Mouse (Mus musculus) liver, embryonic 13.5 days (tissue): Measurements from ENCODE around the gene Stx17. TPM values are rescaled to one million over a fixed set of nuclear protein-coding genes. Genes with fewer than 3 reads are reported as not detected.

Source experiments
- ATAC-seq: fragments of 200-750 bp; cut with Nextera tagmentation; 2 replicates; pipeline ENCODE4 v1.8.0; 2017; ENCODE audit warnings: low read depth, mild to moderate bottlenecking, moderate number of reproducible peaks, moderate library complexity
- DNase-seq: peaks from one replicate; pipeline ENCODE4 v3.0.0; 2022
- H3K27ac ChIP-seq: fragments of 300-500 bp; sonication (generic); 2 replicates; pipeline ENCODE4 v1.5.1; 2015; ENCODE audit warnings: moderate library complexity, mild to moderate bottlenecking, inconsistent platforms
- H3K27me3 ChIP-seq: fragments of 300-500 bp; sonication (generic); 2 replicates; pipeline ENCODE4 v1.6.1; 2015; ENCODE audit warnings: mild to moderate bottlenecking, inconsistent platforms
- H3K36me3 ChIP-seq: fragments of 300-500 bp; sonication (generic); 2 replicates; pipeline ENCODE4 v1.6.1; 2015; ENCODE audit warnings: mild to moderate bottlenecking, inconsistent platforms
- H3K4me1 ChIP-seq: fragments of 300-500 bp; sonication (generic); replicated peaks from 2 replicates; pipeline ENCODE4 v1.6.1; 2015; ENCODE audit warnings: inconsistent platforms
- H3K4me2 ChIP-seq: fragments of 300-500 bp; sonication (generic); 2 replicates; pipeline ENCODE4 v1.6.1; 2015; ENCODE audit warnings: inconsistent platforms, mild to moderate bottlenecking, moderate library complexity
- H3K4me3 ChIP-seq: fragments of 300-500 bp; sonication (generic); replicated peaks from 2 replicates; pipeline ENCODE4 v1.5.1; 2015; ENCODE audit warnings: mild to moderate bottlenecking, inconsistent platforms
- H3K9ac ChIP-seq: fragments of 300-500 bp; sonication (generic); 2 replicates; pipeline ENCODE4 v1.6.1; 2015; ENCODE audit warnings: mild to moderate bottlenecking, inconsistent platforms
- H3K9me3 ChIP-seq: fragments of 300-500 bp; sonication (generic); replicated peaks from 2 replicates; pipeline ENCODE4 v1.6.1; 2016; ENCODE audit warnings: inconsistent platforms
- WGBS: fragments of 180-500 bp; shearing (Covaris S2); methylation state at CpG from one replicate; pipeline ENCODE4 v1.1.7; 2015; ENCODE audit not compliant: insufficient replicate concordance; 5-methylcytosine and 5-hydroxymethylcytosine counted together
- polyA plus RNA-seq: library from polyadenylated mRNA; unstranded; fragments of >200 nt; fragmentation: Nextera tagmentation; extraction: Ambion mirVana; gene quantifications from 2 replicates; pipeline ENCODE4 v1.2.1, GENCODE M21; 2015

Gene Stx17
- polyA plus RNA-seq = 22.3 and 23.6 TPM in 2 replicates

- H3K4me1 ChIP-seq = peaks cover 26% of the 10 kb centered on the region
- H3K9ac ChIP-seq = peak within 1 kb of the TSS; percentile 95
- peak within 1 kb of the TSS; percentile 85 for H3K27ac ChIP-seq
- peak within 1 kb of the TSS; percentile 79 for H3K4me2 ChIP-seq
- H3K4me3 ChIP-seq = peak within 1 kb of the TSS; percentile 92
- H3K36me3 ChIP-seq = peaks cover 3% of the 10 kb centered on the region; the same call in 1 of the 2 replicates
- WGBS = under 1% methylated on average over 58 of the region's 58 CpGs
- H3K9me3 ChIP-seq = no peaks in the 10 kb centered on the region
- peak; percentile 99 for ATAC-seq
- H3K27me3 ChIP-seq = peaks cover 12% of the 10 kb centered on the region
- DNase-seq = peak; percentile 83
These were observed at the start of gene Stx17 for GRCm38 (mm10) chr4:48124773-48125469. Gene Stx17 (plus strand): TSS chr4:48124915.

DNA sequence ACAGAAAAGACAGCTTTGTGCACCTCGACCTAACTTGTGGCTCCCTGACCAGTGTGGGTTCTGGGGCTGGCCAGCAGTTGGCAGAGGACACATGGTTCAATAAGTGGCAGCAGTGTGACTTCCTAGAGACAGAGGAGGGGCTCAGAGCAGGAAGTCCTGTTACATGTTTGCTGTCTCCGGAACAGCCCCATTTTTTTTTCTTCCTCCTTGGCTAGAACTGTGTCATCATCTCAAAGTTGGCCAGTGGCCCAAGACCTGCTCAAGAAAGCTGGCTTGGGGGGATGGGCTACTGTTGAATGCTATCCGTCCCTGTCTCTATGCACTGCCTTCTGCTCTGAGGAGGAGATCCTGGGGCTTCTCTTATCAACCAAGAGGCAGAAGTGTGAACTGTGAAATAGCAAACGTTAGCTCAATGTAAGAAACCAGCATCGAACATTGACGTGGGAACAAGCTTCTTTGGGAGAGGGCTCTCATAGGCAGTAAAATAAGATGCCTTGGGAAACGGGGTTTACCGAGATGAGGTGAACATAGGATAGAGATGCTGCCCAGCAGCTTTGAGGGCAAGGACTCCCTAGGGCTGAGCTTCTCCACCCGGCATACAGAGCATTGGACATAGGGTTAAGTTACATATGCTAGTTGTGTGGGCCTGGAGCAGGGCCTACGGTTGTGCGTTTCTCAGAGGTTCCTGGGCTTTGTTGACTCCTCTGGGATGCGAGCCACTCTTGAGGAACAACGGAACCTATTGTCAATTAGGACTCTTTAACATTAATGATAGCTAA is 47.8 kb upstream of the Stx17 start:
- DNase-seq (no peak), ATAC-seq (0 out of 2 replicates have a peak, but pooled peaks have one; percentile 41)
- Histone ChIP-seq H3K4me3 (no peak overlapping the region), H3K4me1 (no peaks in the 10 kb centered on the region), H3K9ac (no peak overlapping the region), H3K9me3 (no peaks in the 10 kb centered on the region), H3K4me2 (no peak overlapping the region), H3K27me3 (peaks cover 31% of the 10 kb centered on the region), H3K36me3 (no peaks in the 10 kb centered on the region), H3K27ac (no peak overlapping the region)
- 52% methylated on average over 13 of the region's 13 CpGs for WGBS

DNA sequence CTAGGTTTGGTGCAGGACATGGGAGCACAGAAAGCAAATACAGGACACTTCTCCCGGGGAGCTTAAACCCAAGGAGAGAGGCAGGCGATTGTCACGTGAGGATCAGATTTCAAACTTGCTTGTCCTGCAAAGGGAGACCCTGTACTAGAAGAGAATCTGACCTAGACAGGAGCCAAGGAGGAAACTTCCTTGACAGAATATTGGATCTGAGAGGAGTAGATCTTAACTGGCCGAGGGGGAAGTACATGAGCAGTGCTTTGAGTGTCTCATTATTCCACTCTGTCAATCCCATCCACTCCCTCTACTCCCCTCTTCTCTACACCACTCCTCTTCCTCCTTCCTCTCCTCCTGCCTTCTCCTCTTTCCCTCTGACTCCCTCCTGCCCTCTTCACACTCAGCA is 46.5 kb upstream of the Stx17 start:
- DNase-seq (no peak), ATAC-seq (no peak)
- Histone ChIP-seq H3K9ac (no peak overlapping the region), H3K9me3 (no peaks in the 10 kb centered on the region), H3K27me3 (peaks cover 31% of the 10 kb centered on the region), H3K4me1 (no peaks in the 10 kb centered on the region), H3K4me3 (no peak overlapping the region), H3K36me3 (no peaks in the 10 kb centered on the region), H3K27ac (no peak overlapping the region), H3K4me2 (no peak overlapping the region)
- WGBS = 20% methylated on average over 4 of the region's 4 CpGs

GRCm38 (mm10) chr4:48079285-48080039 is 45.3 kb upstream of the Stx17 start:
- H3K36me3 ChIP-seq = no peaks in the 10 kb centered on the region
- 52% methylated on average over 8 of the region's 8 CpGs for WGBS

GRCm38 (mm10) chr4:48083452-48083851 is 41.3 kb upstream of the Stx17 start:
- no peak overlapping the region for H3K27ac ChIP-seq
- no peak overlapping the region for H3K9ac ChIP-seq
- WGBS = 78% methylated on average over 4 of the region's 4 CpGs
- H3K9me3 ChIP-seq = no peaks in the 10 kb centered on the region
- no peak overlapping the region for H3K4me3 ChIP-seq
- H3K36me3 ChIP-seq = no peaks in the 10 kb centered on the region
- DNase-seq = no peak
- peaks cover 25% of the 10 kb centered on the region for H3K4me1 ChIP-seq
- ATAC-seq = no peak
- peaks cover 20% of the 10 kb centered on the region for H3K27me3 ChIP-seq
- H3K4me2 ChIP-seq = no peak overlapping the region

More at GRCm38 (mm10) chr4:48079285-48080039, 45.3 kb upstream of the Stx17 start:
- Histone ChIP-seq H3K9ac (no peak overlapping the region), H3K4me1 (no peaks in the 10 kb centered on the region), H3K4me2 (no peak overlapping the region), H3K27me3 (peaks cover 31% of the 10 kb centered on the region), H3K4me3 (no peak overlapping the region), H3K9me3 (no peaks in the 10 kb centered on the region), H3K27ac (no peak overlapping the region)
- DNase-seq = no peak
- ATAC-seq = no peak

GRCm38 (mm10) chr4:48086609-48087008 is 38.1 kb upstream of the Stx17 start:
- H3K27me3 ChIP-seq = no peaks in the 10 kb centered on the region
- no peaks in the 10 kb centered on the region for H3K9me3 ChIP-seq
- peak overlapping the region; percentile 32 for H3K4me2 ChIP-seq
- peak; percentile 54 for DNase-seq
- WGBS = 33% methylated on average over 6 of the region's 6 CpGs
- peak overlapping the region; percentile 59; the same call in 1 of the 2 replicates for H3K27ac ChIP-seq
- no peak overlapping the region for H3K4me3 ChIP-seq
- peak; percentile 98 for ATAC-seq
- H3K4me1 ChIP-seq = peaks cover 25% of the 10 kb centered on the region
- no peaks in the 10 kb centered on the region for H3K36me3 ChIP-seq
- no peak overlapping the region for H3K9ac ChIP-seq

DNA sequence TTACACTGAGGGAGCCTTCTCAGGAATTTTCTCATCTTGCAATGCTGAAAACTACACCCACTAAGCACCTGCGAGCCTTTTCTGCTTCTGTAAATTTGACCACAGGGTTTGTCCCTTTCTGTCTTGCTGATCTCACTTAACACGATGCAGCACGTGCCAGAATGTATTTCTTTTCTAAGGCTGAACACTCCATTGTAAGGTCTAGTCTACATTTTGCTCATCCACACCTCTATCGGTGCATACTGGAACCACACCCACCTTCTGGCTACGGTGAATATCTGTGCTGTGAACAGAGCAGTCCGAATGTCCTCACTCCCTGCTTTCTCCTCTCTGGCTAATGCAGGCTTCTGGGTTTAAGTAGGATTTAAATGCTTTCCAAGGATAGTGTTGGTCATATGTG is 37.2 kb upstream of the Stx17 start:
- peak; percentile 17 for DNase-seq
- Histone ChIP-seq H3K4me2 (peak overlapping the region; percentile 22; the same call in 1 of the 2 replicates), H3K27ac (peak overlapping the region; percentile 59; the same call in 1 of the 2 replicates), H3K4me1 (peaks cover 25% of the 10 kb centered on the region), H3K36me3 (no peaks in the 10 kb centered on the region), H3K27me3 (no peaks in the 10 kb centered on the region), H3K4me3 (no peak overlapping the region), H3K9ac (no peak overlapping the region), H3K9me3 (no peaks in the 10 kb centered on the region)
- peak; percentile 67 for ATAC-seq
- 45% methylated on average over 6 of the region's 6 CpGs for WGBS

DNA sequence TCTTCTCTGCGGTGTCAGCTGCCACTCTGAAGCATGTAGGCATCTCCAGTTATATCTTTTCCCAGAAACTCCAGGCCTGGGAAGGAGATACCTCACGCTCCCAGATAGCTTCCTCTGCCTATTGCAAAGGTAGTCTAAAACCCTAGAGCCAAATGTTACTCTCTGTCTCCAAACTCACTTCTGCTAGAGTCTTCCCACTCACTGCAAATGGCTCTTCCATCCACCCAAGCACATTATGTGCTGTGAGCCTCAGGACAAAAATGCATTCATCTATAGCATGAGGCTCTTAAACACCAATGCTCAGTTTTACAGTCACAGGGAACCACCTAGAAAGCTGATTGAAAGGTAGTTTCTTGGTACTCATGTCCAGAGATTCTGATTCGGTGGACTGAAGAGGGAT is 31.5 kb upstream of the Stx17 start:
- Histone ChIP-seq H3K36me3 (no peaks in the 10 kb centered on the region), H3K27ac (no peak overlapping the region), H3K9ac (no peak overlapping the region), H3K4me1 (no peaks in the 10 kb centered on the region; the same call in 1 of the 2 replicates), H3K4me2 (no peak overlapping the region), H3K27me3 (no peaks in the 10 kb centered on the region), H3K4me3 (no peak overlapping the region), H3K9me3 (no peaks in the 10 kb centered on the region)
- WGBS = 64% methylated on average over 3 of the region's 3 CpGs
- ATAC-seq (no peak), DNase-seq (no peak)

DNA sequence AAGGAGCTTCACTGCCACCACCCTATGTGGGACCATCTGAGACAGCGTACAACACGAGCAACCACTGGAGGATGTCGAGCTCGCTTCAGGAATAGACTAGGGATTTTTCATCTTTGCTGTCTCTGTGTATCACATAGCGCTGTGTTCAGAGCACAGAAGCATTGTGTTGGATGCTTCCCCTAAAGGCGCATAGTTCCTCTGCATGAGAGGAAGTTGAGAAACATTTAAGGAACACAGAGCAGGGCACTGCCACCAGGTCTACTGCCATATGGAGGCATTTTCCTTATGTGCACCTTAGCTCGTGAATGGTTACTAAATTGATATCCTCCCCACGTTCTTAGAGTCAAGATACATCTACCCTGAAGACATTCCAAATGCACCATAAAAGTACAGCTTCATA is 24.5 kb upstream of the Stx17 start:
- DNase-seq (no peak), ATAC-seq (no peak)
- H3K4me1 ChIP-seq = no peaks in the 10 kb centered on the region
- no peak overlapping the region for H3K27ac ChIP-seq
- H3K9me3 ChIP-seq = no peaks in the 10 kb centered on the region
- 0 out of 2 replicates have a peak, but pooled peaks cover 5% of the 10 kb centered on the region for H3K27me3 ChIP-seq
- no peak overlapping the region for H3K9ac ChIP-seq
- H3K4me3 ChIP-seq = no peak overlapping the region
- 61% methylated on average over 8 of the region's 8 CpGs for WGBS
- H3K36me3 ChIP-seq = no peaks in the 10 kb centered on the region
- H3K4me2 ChIP-seq = no peak overlapping the region

DNA sequence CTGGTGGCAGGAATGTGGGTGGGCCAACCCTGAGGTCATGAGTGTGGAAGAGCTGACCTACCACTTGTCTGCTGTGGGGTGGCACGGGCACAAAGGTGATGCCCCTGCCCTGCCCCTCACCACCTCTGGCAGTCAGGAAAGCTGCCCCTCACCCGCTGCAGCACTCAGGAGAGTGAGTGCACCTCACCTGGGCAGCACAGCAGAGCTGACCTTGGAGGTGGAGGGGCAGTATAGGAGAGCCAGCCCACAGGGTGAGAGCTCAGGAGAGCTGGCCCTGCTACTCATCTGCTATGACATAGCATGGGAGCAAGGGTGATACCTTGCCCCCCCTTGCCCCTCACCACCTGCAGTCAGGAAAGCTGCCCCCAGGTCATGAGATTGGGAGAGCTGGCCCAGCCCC is 22.7 kb upstream of the Stx17 start:
- H3K4me3 ChIP-seq = no peak overlapping the region
- 0 out of 2 replicates have a peak, but pooled peaks cover 5% of the 10 kb centered on the region for H3K27me3 ChIP-seq
- H3K9ac ChIP-seq = no peak overlapping the region
- DNase-seq = no peak
- 47% methylated on average over 2 of the region's 2 CpGs for WGBS
- H3K36me3 ChIP-seq = no peaks in the 10 kb centered on the region
- H3K4me1 ChIP-seq = no peaks in the 10 kb centered on the region
- H3K4me2 ChIP-seq = no peak overlapping the region
- no peak for ATAC-seq
- H3K27ac ChIP-seq = no peak overlapping the region
- H3K9me3 ChIP-seq = no peaks in the 10 kb centered on the region

GRCm38 (mm10) chr4:48105387-48105786 is 19.3 kb upstream of the Stx17 start:
- 62% methylated on average over 5 of the region's 5 CpGs for WGBS

More at GRCm38 (mm10) chr4:48105387-48105786, 19.3 kb upstream of the Stx17 start:
- Histone ChIP-seq H3K4me1 (no peaks in the 10 kb centered on the region), H3K9ac (no peak overlapping the region), H3K4me2 (no peak overlapping the region), H3K9me3 (no peaks in the 10 kb centered on the region), H3K27me3 (0 out of 2 replicates have a peak, but pooled peaks cover 5% of the 10 kb centered on the region), H3K27ac (no peak overlapping the region), H3K36me3 (no peaks in the 10 kb centered on the region), H3K4me3 (no peak overlapping the region)
- DNase-seq = no peak
- ATAC-seq = no peak
